Mouse (Mus musculus): ENCODE results near the gene Cdh4.

The Cdh4 gene

GRCm38 (mm10) chr2:179872724-179873123, 430.5 kb downstream of the Cdh4 start:
- DNase-seq, result peak; percentile 29

GRCm38 (mm10) chr2:179873315-179873714, 431.1 kb downstream of the Cdh4 start:
- DNase-seq, result no peak

- DNase-seq, result peak; percentile 19
Observed at GRCm38 (mm10) chr2:179875147-179875546, 432.9 kb downstream of the Cdh4 start.

- DNase-seq, result peak; percentile 18
Observed at GRCm38 (mm10) chr2:179877551-179878215, 435.5 kb downstream of the Cdh4 start.

- DNase-seq, result no peak
Observed at GRCm38 (mm10) chr2:179884561-179884960, 442.3 kb downstream of the Cdh4 start.

GRCm38 (mm10) chr2:179891048-179891447, 448.8 kb downstream of the Cdh4 start:
- DNase-seq, result no peak

- no peak for DNase-seq
Observed at GRCm38 (mm10) chr2:179896949-179897348, 454.7 kb downstream of the Cdh4 start.

- no peak for DNase-seq
Observed at GRCm38 (mm10) chr2:179912911-179913310, 470.7 kb downstream of the Cdh4 start.

- no peak for DNase-seq
Observed at GRCm38 (mm10) chr2:179913349-179913748, 471.1 kb downstream of the Cdh4 start.

- DNase-seq, result no peak
Observed at GRCm38 (mm10) chr2:179914246-179914645, 472.0 kb downstream of the Cdh4 start.

GRCm38 (mm10) chr2:179916877-179917673, 474.8 kb downstream of the Cdh4 start:
- peak; percentile 28 for DNase-seq

- DNase-seq, result no peak
Observed at GRCm38 (mm10) chr2:179920042-179920441, 477.8 kb downstream of the Cdh4 start.

- no peak for DNase-seq
Observed at GRCm38 (mm10) chr2:179921021-179921653, 478.9 kb downstream of the Cdh4 start.

- peak; percentile 34 for DNase-seq
Observed at GRCm38 (mm10) chr2:179924038-179924437, 481.8 kb downstream of the Cdh4 start.

- DNase-seq, result no peak
Observed at GRCm38 (mm10) chr2:179929166-179929565, 486.9 kb downstream of the Cdh4 start.

- DNase-seq, result no peak
Observed at GRCm38 (mm10) chr2:179931741-179932140, 489.5 kb downstream of the Cdh4 start.

- DNase-seq, result no peak
Observed at GRCm38 (mm10) chr2:179934165-179934564, 491.9 kb downstream of the Cdh4 start.

GRCm38 (mm10) chr2:179937091-179937490, 494.9 kb downstream of the Cdh4 start:
- DNase-seq, result no peak

- DNase-seq, result no peak
Observed at GRCm38 (mm10) chr2:179941696-179942095, 499.5 kb downstream of the Cdh4 start.

- DNase-seq, result no peak
Observed at GRCm38 (mm10) chr2:179945051-179945450, 502.8 kb downstream of the Cdh4 start.

GRCm38 (mm10) chr2:179946496-179946895, 504.3 kb downstream of the Cdh4 start:
- DNase-seq, result no peak

- DNase-seq, result no peak
Observed at GRCm38 (mm10) chr2:179947607-179948006, 505.4 kb downstream of the Cdh4 start.

GRCm38 (mm10) chr2:179948820-179949219, 506.6 kb downstream of the Cdh4 start:
- no peak for DNase-seq
